Mouse (Mus musculus): ENCODE results near the gene Col27a1. TPM values are rescaled to one million over a fixed set of nuclear protein-coding genes. Genes with fewer than 3 reads are reported as not detected.

Gene Col27a1
- total RNA-seq, 2 experiments from 2014 or later = 0.46 to 0.47 TPM

- peak; percentile 85 for DNase-seq (ENCODE audit: low spot score)
These were observed 93.6 kb downstream of the Col27a1 start for GRCm38 (mm10) chr4:63307175-63308062.

GRCm38 (mm10) chr4:63308316-63308715, 94.5 kb downstream of the Col27a1 start:
- DNase-seq (ENCODE audit: low spot score) = peak; percentile 86

- DNase-seq (ENCODE audit: low spot score) = peak; percentile 76
These were observed 96.5 kb downstream of the Col27a1 start for GRCm38 (mm10) chr4:63310247-63310855.

GRCm38 (mm10) chr4:63311426-63311825, 97.6 kb downstream of the Col27a1 start:
- no peak for DNase-seq (ENCODE audit: low spot score)

GRCm38 (mm10) chr4:63314063-63314462, 100.3 kb downstream of the Col27a1 start:
- no peak for DNase-seq (ENCODE audit: low spot score)

- peak; percentile 62 for DNase-seq (ENCODE audit: low spot score)
These were observed 102.4 kb downstream of the Col27a1 start for GRCm38 (mm10) chr4:63316076-63316746.

- peak; percentile 60 for DNase-seq (ENCODE audit: low spot score)
These were observed 105.8 kb downstream of the Col27a1 start for GRCm38 (mm10) chr4:63319566-63319965.

- no peak for DNase-seq (ENCODE audit: low spot score)
These were observed 109.5 kb downstream of the Col27a1 start for GRCm38 (mm10) chr4:63323275-63323815.

- DNase-seq (ENCODE audit: low spot score) = no peak
These were observed 119.6 kb downstream of the Col27a1 start for GRCm38 (mm10) chr4:63333403-63333802.

GRCm38 (mm10) chr4:63338414-63339076, 124.7 kb downstream of the Col27a1 start:
- peak; percentile 58 for DNase-seq (ENCODE audit: low spot score)

GRCm38 (mm10) chr4:63342491-63342890, 128.7 kb downstream of the Col27a1 start:
- no peak for DNase-seq (ENCODE audit: low spot score)

GRCm38 (mm10) chr4:63343608-63344007, 129.8 kb downstream of the Col27a1 start:
- DNase-seq (ENCODE audit: low spot score) = no peak

- DNase-seq (ENCODE audit: low spot score) = no peak
These were observed 130.5 kb downstream of the Col27a1 start, which contains the start of gene Orm1 for GRCm38 (mm10) chr4:63344295-63344694. Gene Orm1, plus strand, starts transcription at chr4:63344560.

GRCm38 (mm10) chr4:63345261-63345660, 131.5 kb downstream of the Col27a1 start:
- no peak for DNase-seq (ENCODE audit: low spot score)

- DNase-seq (ENCODE audit: low spot score) = no peak
These were observed 132.9 kb downstream of the Col27a1 start for GRCm38 (mm10) chr4:63346659-63347058.

GRCm38 (mm10) chr4:63348524-63348923, 134.7 kb downstream of the Col27a1 start:
- no peak for DNase-seq (ENCODE audit: low spot score)

GRCm38 (mm10) chr4:63355877-63356665, 142.3 kb downstream of the Col27a1 start, which contains the start of gene Orm3:
Gene Orm3, plus strand, starts transcription at chr4:63356162.
- no peak for DNase-seq (ENCODE audit: low spot score)

GRCm38 (mm10) chr4:63356981-63357570, 143.3 kb downstream of the Col27a1 start:
- DNase-seq (ENCODE audit: low spot score) = peak; percentile 52

- no peak for DNase-seq (ENCODE audit: low spot score)
These were observed 146.1 kb downstream of the Col27a1 start for GRCm38 (mm10) chr4:63359861-63360260.

- DNase-seq (ENCODE audit: low spot score) = peak; percentile 25
These were observed 148.3 kb downstream of the Col27a1 start, which contains the start of gene Orm2 for GRCm38 (mm10) chr4:63362150-63362549. Gene Orm2, plus strand, starts transcription at chr4:63362449.

Measured in gastrocnemius, adult 18-20 months (tissue).